Mouse (Mus musculus) hindbrain, embryonic 11.5 days (tissue): ENCODE measurements around the gene Arnt2. TPM values are rescaled to one million over a fixed set of nuclear protein-coding genes. Genes with fewer than 3 reads are reported as not detected.

Experiments
- ATAC-seq: fragments of 200-750 bp; cut with Nextera tagmentation; 2 replicates; pipeline ENCODE4 v1.8.0; 2017; ENCODE audit warnings: mild to moderate bottlenecking, moderate TSS enrichment, moderate library complexity; ENCODE audit not compliant: low FRiP score
- DNase-seq: peaks from one replicate; pipeline ENCODE4 v3.0.0-alpha.2; 2015; ENCODE audit warnings: low spot score
- H3K27ac ChIP-seq: fragments of 300-500 bp; sonication (generic); 2 replicates; pipeline ENCODE4 v1.5.1; 2014; ENCODE audit warnings: mild to moderate bottlenecking, low read depth, low read length
- H3K27me3 ChIP-seq: fragments of 300-500 bp; sonication (generic); 2 replicates; pipeline ENCODE4 v1.6.1; 2014; ENCODE audit warnings: mild to moderate bottlenecking, low read length, moderate library complexity, mixed read lengths; ENCODE audit not compliant: control insufficient read depth, insufficient read depth
- H3K36me3 ChIP-seq: fragments of 300-500 bp; sonication (generic); 2 replicates; pipeline ENCODE4 v1.6.1; 2014; ENCODE audit warnings: mild to moderate bottlenecking, low read length, moderate library complexity, mixed read lengths; ENCODE audit not compliant: control insufficient read depth, insufficient read depth
- H3K4me1 ChIP-seq: fragments of 300-500 bp; sonication (generic); replicated peaks from 2 replicates; pipeline ENCODE4 v1.6.1; 2014; ENCODE audit warnings: low read length, mixed read lengths; ENCODE audit not compliant: control insufficient read depth, insufficient read depth
- H3K4me2 ChIP-seq: fragments of 300-500 bp; sonication (generic); replicated peaks from 2 replicates; pipeline ENCODE4 v1.6.1; 2014; ENCODE audit warnings: mild to moderate bottlenecking, low read depth, low read length
- H3K4me3 ChIP-seq: fragments of 300-500 bp; sonication (generic); 2 replicates; pipeline ENCODE4 v1.5.1; 2014; ENCODE audit warnings: low read depth, low read length
- H3K9ac ChIP-seq: fragments of 300-500 bp; sonication (generic); 2 replicates; pipeline ENCODE4 v1.6.1; 2014; ENCODE audit warnings: low read depth, low read length
- H3K9me3 ChIP-seq: fragments of 300-500 bp; sonication (generic); 2 replicates; pipeline ENCODE4 v1.6.1; 2016; ENCODE audit warnings: low read length; ENCODE audit not compliant: control insufficient read depth
- WGBS: fragments of 180-500 bp; shearing (Covaris S2); extraction: QIAGEN DNeasy Blood & Tissue Kit; methylation state at CpG from one replicate; pipeline ENCODE4 v1.1.7; 2014; 5-methylcytosine and 5-hydroxymethylcytosine counted together
- polyA plus RNA-seq: library from polyadenylated mRNA; unstranded; fragments of >200 nt; fragmentation: Nextera tagmentation; extraction: Ambion mirVana; gene quantifications from 2 replicates; pipeline ENCODE4 v1.2.1, GENCODE M21; 2014

Arnt2 gene
- polyA plus RNA-seq, 1 experiment from 2014 or later, result 39.5 TPM

DNA sequence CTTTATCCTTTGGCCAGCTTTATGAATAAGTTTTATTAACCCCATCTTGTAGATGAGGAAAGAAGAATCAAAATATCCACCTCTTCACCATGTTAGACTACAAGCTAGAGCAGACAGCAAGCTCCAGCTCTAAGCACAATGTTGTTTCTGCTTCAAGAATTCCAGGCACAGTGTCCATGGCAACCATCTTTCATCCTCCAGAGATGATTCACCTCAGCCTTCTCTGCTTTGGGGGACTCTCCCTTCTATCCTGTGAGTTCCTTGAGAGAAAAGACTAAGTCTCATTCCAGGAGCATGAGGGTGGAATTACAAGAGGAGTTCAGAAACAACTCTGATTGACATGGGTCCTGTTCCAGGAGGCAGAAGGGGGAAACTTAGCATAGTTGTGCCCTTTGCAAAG, 22.2 kb upstream of the Arnt2 start:
- Histone ChIP-seq H3K4me2 (no peak overlapping the region), H3K36me3 (no peaks in the 10 kb centered on the region), H3K9me3 (no peaks in the 10 kb centered on the region), H3K27ac (no peak overlapping the region), H3K4me3 (no peak overlapping the region), H3K27me3 (no peaks in the 10 kb centered on the region), H3K4me1 (no peaks in the 10 kb centered on the region), H3K9ac (no peak overlapping the region)
- ATAC-seq (no peak), DNase-seq (no peak)

DNA sequence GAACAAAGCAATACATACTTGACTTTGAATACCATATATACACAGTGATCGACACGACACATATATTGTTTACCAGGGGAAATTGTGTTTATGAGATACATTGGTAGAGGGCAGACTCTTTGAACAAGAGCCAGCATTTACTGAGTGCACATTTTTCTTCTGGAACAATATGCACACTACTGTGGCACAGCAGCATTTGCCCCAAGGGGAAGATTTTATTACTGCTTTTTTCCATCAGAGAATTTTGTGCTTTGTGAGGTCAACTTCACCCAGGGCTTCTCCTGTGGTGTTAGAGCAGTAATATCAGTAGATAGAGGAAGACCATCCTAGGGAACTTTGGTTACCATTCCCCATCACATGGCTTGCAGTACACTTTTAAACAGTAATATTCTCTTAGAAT, 17.2 kb upstream of the Arnt2 start:
- no peak overlapping the region for H3K4me3 ChIP-seq
- no peaks in the 10 kb centered on the region for H3K27me3 ChIP-seq
- DNase-seq (no peak), ATAC-seq (no peak)
- no peaks in the 10 kb centered on the region for H3K9me3 ChIP-seq
- H3K9ac ChIP-seq, result no peak overlapping the region
- H3K27ac ChIP-seq, result no peak overlapping the region
- H3K4me2 ChIP-seq, result no peak overlapping the region
- WGBS, result 94% methylated on average over 2 of the region's 2 CpGs
- H3K4me1 ChIP-seq, result no peaks in the 10 kb centered on the region
- H3K36me3 ChIP-seq, result no peaks in the 10 kb centered on the region

DNA sequence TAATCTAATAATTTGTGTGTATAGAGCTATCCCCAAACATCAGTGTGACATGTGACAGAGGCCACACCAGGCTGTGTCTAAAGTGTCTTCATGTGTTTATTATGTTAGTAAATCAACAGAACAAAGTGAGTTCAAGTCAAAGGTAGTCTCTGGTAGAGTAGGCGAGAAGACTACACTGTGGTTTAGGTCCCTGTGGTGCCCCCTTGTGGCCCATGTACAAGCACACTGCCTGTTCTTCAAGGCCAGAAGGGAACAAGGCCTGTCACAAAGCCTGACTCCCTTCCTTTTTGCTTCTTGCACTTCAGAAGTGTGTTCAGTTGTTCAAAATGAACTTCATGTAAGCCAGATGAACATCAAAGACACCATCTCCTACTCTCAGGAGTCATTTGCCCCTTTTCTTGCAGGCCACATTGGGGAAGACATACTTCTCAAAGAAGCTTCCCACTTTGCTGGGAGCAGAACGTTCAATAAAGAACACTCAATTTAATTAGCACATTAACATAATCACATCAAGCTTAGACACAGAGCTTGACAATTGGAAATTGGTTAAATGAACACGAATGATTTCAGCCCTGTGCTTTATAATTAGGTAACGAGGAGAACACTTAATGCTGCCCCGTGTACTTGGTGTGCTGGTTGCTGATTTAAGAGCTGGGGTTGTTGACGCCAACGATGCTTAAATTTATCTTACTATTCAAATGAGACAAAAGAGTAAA, 14.9 kb upstream of the Arnt2 start:
- H3K36me3 ChIP-seq, result no peaks in the 10 kb centered on the region
- DNase-seq (peak; percentile 58), ATAC-seq (no peak)
- no peaks in the 10 kb centered on the region for H3K27me3 ChIP-seq
- H3K4me3 ChIP-seq, result no peak overlapping the region
- H3K27ac ChIP-seq, result no peak overlapping the region
- no peak overlapping the region for H3K4me2 ChIP-seq
- no peaks in the 10 kb centered on the region for H3K4me1 ChIP-seq
- 84% methylated on average over 7 of the region's 7 CpGs for WGBS
- H3K9ac ChIP-seq, result no peak overlapping the region
- no peaks in the 10 kb centered on the region for H3K9me3 ChIP-seq

DNA sequence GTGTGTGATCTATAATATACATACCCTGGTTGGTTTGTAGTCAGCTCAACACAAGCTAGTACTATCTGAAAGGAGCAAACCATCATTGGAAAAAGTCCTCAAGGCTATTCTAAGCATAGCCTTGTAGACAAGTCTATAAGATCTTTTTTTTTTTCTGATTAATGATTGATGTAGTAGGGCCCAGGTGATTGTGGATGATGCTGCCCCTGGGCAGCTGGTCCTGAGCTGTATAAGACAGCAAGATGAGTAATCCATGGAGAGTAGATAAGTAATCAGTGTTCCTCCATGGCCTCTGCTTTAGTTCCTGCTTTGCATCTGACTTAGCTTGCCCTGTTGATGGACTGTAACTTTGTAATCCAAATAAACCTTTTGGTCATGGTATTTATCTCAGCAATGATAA, 11.8 kb upstream of the Arnt2 start:
- Histone ChIP-seq H3K9me3 (no peaks in the 10 kb centered on the region), H3K4me3 (no peak overlapping the region), H3K4me1 (no peaks in the 10 kb centered on the region), H3K36me3 (no peaks in the 10 kb centered on the region), H3K9ac (no peak overlapping the region), H3K4me2 (no peak overlapping the region), H3K27me3 (no peaks in the 10 kb centered on the region), H3K27ac (no peak overlapping the region)
- DNase-seq (no peak), ATAC-seq (no peak)

DNA sequence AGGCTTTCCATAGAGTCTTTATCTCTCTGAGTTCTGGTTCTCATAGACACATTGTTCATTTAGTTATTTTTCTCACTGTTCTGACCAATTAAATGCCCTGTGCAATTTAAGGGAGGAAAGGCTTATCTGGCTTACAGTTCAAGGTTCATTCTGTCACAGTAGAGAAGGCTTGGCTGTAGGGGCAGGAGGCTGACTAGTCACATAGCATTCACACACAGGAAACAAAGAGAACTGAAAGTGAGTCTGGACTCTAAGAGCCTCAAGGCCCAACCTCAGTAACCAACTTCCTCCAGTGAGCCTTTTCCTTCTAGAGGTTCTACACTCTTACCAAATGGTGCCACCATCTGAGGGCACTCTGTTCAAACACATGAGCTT, 11.3 kb upstream of the Arnt2 start:
- Histone ChIP-seq H3K4me2 (no peak overlapping the region), H3K27ac (no peak overlapping the region), H3K9me3 (no peaks in the 10 kb centered on the region), H3K4me3 (no peak overlapping the region), H3K9ac (no peak overlapping the region), H3K27me3 (no peaks in the 10 kb centered on the region), H3K4me1 (no peaks in the 10 kb centered on the region), H3K36me3 (no peaks in the 10 kb centered on the region)
- no peak for DNase-seq
- ATAC-seq, result no peak

DNA sequence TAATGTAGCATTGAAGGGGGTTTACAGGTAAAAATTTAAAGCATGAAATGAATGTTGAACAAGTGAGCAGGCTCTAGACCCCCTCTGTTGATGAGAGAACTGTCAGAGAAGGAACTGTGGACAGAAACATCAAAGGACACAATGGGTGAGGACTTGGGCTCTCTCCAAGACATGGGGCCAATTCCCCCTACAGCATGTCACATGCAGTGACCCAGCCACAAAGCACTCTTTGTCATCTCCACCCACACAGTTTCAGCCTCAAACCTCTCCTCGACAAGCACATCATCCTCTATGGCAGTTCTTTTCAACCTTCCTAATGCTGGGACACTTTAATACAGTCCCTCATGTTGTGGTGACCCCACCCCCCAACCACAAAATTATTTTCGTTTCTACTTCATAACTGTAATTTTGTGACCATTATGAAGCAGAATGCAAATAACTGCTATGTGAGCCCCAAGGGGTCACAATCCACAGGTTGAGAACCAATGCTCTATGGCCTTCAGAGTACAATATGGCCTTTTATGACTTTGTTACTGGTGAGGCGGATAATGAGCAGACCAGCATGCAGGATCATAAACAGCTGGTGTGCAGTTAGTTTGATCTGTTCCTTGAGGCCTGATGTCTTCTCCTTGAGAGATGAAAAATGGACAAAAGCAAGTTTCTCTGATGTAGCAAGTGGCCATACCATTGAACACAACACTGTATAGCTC, 10.8 kb upstream of the Arnt2 start:
- Histone ChIP-seq H3K27ac (no peak overlapping the region), H3K4me3 (no peak overlapping the region), H3K4me1 (no peaks in the 10 kb centered on the region), H3K9ac (no peak overlapping the region), H3K9me3 (no peaks in the 10 kb centered on the region), H3K36me3 (no peaks in the 10 kb centered on the region), H3K4me2 (no peak overlapping the region), H3K27me3 (no peaks in the 10 kb centered on the region)
- ATAC-seq, result no peak
- no peak for DNase-seq
- WGBS, result 70% methylated on average over 3 of the region's 3 CpGs

DNA sequence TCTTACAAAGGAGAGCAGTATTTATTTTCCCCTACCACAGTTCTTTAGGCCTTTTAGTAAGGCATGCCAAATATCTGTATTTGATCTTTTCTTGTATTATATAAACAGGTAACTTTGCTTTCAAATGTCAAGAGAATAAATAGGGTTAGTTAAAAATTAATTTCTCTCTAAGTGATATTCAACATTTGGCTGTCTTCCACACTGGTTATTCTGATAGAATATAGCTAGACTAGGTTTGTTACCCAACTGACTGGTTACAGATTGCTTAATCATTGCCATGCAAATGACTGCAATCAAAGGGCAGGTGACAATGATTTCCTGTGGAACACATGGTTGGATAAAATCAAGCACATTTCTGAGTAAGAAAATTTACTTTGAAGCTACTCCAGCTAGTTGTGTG, 7.5 kb upstream of the Arnt2 start:
- no peak overlapping the region for H3K27ac ChIP-seq
- H3K9ac ChIP-seq, result no peak overlapping the region
- no peak overlapping the region for H3K4me2 ChIP-seq
- DNase-seq (no peak), ATAC-seq (no peak)
- no peaks in the 10 kb centered on the region for H3K27me3 ChIP-seq
- no peaks in the 10 kb centered on the region for H3K9me3 ChIP-seq
- H3K36me3 ChIP-seq, result no peaks in the 10 kb centered on the region
- H3K4me3 ChIP-seq, result no peak overlapping the region
- no peaks in the 10 kb centered on the region for H3K4me1 ChIP-seq

DNA sequence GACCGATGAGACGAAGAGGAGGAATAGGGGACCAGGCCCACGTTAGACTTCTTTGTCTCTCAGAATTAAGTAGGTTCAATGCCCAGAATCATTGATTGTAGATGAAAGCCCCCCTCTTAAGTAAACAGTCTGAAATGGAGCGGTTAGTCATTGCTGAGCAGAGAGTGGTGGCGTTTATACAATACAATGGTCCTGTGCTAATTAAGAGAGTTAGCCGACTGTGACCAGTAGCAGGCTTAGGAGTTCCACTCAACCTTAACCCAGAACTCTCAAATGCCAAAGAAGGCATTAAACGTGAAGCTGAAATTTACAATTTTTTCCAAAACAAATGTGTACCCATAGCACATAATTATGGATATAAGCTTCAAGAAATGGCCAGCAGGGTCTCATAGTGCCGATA, 2.6 kb upstream of the Arnt2 start:
- H3K4me2 ChIP-seq, result no peak overlapping the region
- H3K9me3 ChIP-seq, result no peaks in the 10 kb centered on the region
- H3K4me1 ChIP-seq, result peaks cover 4% of the 10 kb centered on the region; the same call in 1 of the 2 replicates
- DNase-seq (no peak), ATAC-seq (no peak)
- no peaks in the 10 kb centered on the region for H3K36me3 ChIP-seq
- H3K27me3 ChIP-seq, result no peaks in the 10 kb centered on the region
- H3K9ac ChIP-seq, result no peak overlapping the region
- no peak overlapping the region for H3K27ac ChIP-seq
- WGBS, result 64% methylated on average over 8 of the region's 8 CpGs
- H3K4me3 ChIP-seq, result no peak overlapping the region

DNA sequence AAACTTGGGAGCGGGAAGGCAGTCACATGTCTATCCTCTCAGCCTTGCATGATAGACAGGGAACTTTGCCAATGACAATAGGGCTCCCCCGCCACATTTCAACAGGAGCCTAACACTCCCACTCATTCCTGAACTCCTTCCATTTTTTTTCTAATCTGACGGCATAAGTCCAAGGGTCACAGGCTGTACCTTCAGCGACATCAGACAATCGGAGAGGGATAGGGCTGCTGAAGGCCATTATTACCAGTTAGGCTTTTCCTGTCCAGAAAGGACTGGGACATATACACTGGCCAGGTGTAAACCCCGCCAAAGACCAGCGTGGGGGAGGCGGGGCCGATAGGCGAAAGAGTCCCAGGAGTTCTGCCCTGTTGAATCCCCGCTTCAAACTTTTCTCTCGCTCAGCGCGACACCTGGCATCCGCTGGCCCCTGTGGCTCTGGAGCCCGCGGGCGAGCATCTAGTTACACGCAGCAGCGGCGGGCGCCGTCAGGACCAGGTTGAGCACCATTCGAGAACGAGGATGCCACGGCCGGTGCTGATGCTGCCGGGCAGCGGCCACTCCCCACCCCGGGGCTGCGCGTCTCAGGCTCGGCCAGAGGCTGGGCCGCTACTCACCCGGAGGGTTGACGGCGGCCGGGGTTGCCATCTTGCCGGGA, 608 bp downstream of the Arnt2 start:
- no peaks in the 10 kb centered on the region for H3K27me3 ChIP-seq
- ATAC-seq, result peak; percentile 60
- peaks cover 4% of the 10 kb centered on the region; the same call in 1 of the 2 replicates for H3K4me1 ChIP-seq
- no peak for DNase-seq
- H3K4me3 ChIP-seq, result peak overlapping the region; percentile 75
- no peaks in the 10 kb centered on the region for H3K36me3 ChIP-seq
- H3K9ac ChIP-seq, result peak overlapping the region; percentile 97
- H3K4me2 ChIP-seq, result peak overlapping the region; percentile 75
- no peaks in the 10 kb centered on the region for H3K9me3 ChIP-seq
- peak overlapping the region; percentile 93 for H3K27ac ChIP-seq
- WGBS, result 2% methylated on average over 28 of the region's 39 CpGs
